Mouse (Mus musculus) duodenum, adult 2 months (tissue): ENCODE measurements around the gene Chit1. TPM values are rescaled to one million over a fixed set of nuclear protein-coding genes. Genes with fewer than 3 reads are reported as not detected.

Source experiments
- polyA plus RNA-seq: library from polyadenylated mRNA; depleted of rRNA; stranded (reverse); fragments of >200 nt; gene quantifications from 2 replicates; pipeline ENCODE4 v1.2.3, GENCODE M21; 2012; ENCODE audit warnings: low replicate concordance; rRNA removed

The Chit1 gene
- 1.0 TPM in 1 of 2 replicates, not detected in the other for polyA plus RNA-seq

DNA sequence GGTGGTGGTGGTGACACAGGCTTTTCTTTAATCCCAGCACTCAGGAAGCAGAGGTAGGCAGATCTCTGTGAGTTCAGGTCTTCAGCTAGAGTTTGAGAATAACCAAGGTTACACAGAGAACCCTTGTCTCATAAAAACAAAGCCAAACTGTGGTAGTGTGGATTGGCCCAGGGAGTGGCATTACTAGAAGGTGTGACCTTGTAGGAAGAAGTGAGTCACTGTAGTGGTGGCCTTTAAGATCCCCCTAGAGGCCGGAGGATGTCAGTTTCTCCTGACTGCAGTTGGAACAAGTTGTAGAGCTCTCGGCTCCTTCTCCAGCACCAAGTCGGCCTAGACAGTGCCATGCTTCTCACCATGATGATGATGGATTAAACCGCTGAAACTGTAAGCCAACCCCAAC lies at the start of gene Chit1:
Gene Chit1, plus strand, starts transcription at position 264 of the 400 bp plus-strand sequence.

DNA sequence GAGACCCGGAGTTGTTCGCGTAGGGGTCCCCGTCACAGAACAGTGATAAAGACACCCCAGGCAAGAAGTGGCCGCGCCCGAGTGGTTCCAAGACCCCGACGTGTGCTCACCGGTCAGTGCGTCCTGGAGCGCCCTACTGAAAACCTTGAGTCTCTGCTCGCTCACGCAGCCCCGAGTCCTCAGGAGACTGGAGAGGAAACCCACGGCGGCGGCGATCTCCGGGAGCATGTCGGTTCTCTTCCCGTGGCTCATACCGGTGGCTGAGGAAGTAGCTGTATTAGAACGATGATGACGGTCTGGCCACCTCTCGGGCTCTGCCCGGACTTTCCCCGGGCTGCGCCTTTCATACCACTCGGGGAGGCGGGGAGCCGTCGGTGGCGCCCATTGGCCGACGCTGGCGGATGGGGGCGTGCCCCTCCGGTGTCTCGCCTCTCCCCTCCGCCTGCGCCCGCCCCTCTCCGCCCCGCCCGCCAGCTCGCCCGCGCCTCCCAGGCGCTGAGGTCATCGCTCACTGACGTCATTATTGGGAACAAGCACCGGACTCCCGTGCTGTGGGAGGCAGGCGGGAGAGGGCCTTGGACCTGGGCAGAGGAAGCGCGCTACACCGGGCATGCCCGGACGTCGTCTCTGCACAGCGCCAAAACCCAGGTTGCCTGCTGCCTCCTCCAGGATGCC lies 32.1 kb upstream of the Chit1 start, which contains the start of gene Btg2:
Gene Btg2, minus strand, starts transcription at position 319 of the 675 bp plus-strand sequence.

DNA sequence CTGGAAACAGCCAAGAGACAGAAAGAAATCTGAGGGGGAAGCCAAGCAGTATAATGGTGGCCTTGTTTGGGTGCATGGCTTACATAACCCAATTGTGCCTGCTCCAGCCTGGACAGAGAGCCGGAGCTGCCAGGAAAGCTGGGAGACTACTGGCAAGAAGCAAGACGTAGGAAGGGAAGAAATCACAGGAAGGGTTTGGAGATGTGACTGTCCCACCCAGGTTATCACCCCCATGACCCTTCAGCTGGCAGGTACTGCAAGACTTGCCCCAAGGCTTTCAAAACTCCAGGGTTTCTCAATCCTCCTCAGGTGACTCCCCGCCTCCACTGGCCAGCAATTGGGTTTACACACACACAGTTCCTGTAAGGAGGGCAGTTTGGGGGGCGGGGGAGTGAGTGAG lies 71.0 kb downstream of the Chit1 start, which contains the start of gene Chil1:
Gene Chil1, plus strand, starts transcription at position 152 of the 400 bp plus-strand sequence.

DNA sequence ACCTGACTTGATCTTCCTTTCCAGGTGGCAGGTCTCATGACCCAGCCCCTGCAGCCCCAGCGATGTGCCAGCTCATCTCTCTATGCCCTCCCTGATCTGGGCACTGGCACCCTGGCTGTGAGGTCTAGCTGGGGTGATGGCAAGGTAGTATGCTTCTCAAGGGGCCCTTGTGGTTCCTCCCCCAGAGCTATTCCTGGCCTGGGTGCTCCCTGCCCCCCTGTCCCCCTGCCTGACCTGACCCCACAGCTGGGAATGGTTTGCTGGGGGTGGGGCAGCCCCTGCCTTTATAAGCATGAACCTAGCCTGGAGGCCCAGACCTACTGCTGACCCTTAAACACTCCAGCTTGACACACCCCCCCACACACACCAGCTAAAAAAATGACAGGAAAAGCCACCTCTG lies 82.1 kb downstream of the Chit1 start, which contains the start of gene Mybph:
Gene Mybph, plus strand, starts transcription at position 323 of the 400 bp plus-strand sequence.

Other genes starting within 250 kb of the Chit1 start
- 8.4 and 11.7 TPM in 2 replicates for gene Optc, start 203.2 kb upstream of the Chit1 start, polyA plus RNA-seq
- gene Prelp, start 189.8 kb upstream of the Chit1 start, polyA plus RNA-seq, result 13.4 and 18.8 TPM in 2 replicates
- 0.65 and 1.0 TPM in 2 replicates for gene Fmod, start 74.0 kb upstream of the Chit1 start, polyA plus RNA-seq
- gene Btg2, start 32.1 kb upstream of the Chit1 start, polyA plus RNA-seq, result 44.9 and 70.6 TPM in 2 replicates
- 0.18 and 0.32 TPM in 2 replicates for gene Chil1, start 70.9 kb downstream of the Chit1 start, polyA plus RNA-seq
- gene Mybph, start 82.2 kb downstream of the Chit1 start, polyA plus RNA-seq, result 0.06 TPM in 1 of 2 replicates, not detected in the other
- gene Adora1, start 124.2 kb downstream of the Chit1 start, polyA plus RNA-seq, result 0.95 and 1.8 TPM in 2 replicates
- not detected in 2 replicates for gene Myog, start 178.7 kb downstream of the Chit1 start, polyA plus RNA-seq
- 7.8 and 11.5 TPM in 2 replicates for gene Ppfia4, start 221.7 kb downstream of the Chit1 start, polyA plus RNA-seq